Mouse (Mus musculus): ENCODE results near the gene Rnf212. TPM values are rescaled to one million over a fixed set of nuclear protein-coding genes. Genes with fewer than 3 reads are reported as not detected.
"Not testable (repeated sequence)": the region's sequence is repeated elsewhere in the genome, so short reads cannot be mapped to it uniquely, and the experiment has no call there.

The Rnf212 gene
- total RNA-seq (2021), result not detected
- not detected in 2 replicates for polyA plus RNA-seq (2012; rRNA removed)
- long read RNA-seq, result 0 reads

GRCm38 (mm10) chr5:108774630-108775306 lies at the start of gene Rnf212:
Gene Rnf212, minus strand, starts transcription at chr5:108774982.
- no peak for TF ChIP-seq POLR2A (IDR thresholded peaks at IDR 0.05; ENCODE audit: insufficient read depth, low read depth, low read length)
- no peak for TF ChIP-seq EP300 (IDR thresholded peaks at IDR 0.05; ENCODE audit: insufficient read depth, low read depth, low read length)
- no peak for TF ChIP-seq CTCF (IDR thresholded peaks at IDR 0.05)
- no peaks in the 10 kb centered on the region for H3K36me3 ChIP-seq (ENCODE audit: control insufficient read depth, insufficient read depth, low read length)
- no peak for DNase-seq
- WGBS, result 69% methylated on average over 40 of the region's 40 CpGs
- intact Hi-C loops (cut with DNase I), result no loop called here
- H3K4me1 ChIP-seq (ENCODE audit: control insufficient read depth, insufficient read depth, low read length), result no peaks in the 10 kb centered on the region
- no peaks in the 10 kb centered on the region for H3K27me3 ChIP-seq (ENCODE audit: control insufficient read depth, insufficient read depth, low read length)
- H3K9ac ChIP-seq (ENCODE audit: low read depth, low read length), result no peak within 1 kb of the TSS
- no peak within 1 kb of the TSS for H3K27ac ChIP-seq
- no peaks in the 10 kb centered on the region for H3K79me2 ChIP-seq (replicated peaks; ENCODE audit: control insufficient read depth, insufficient read depth, low read length)
- H3K4me3 ChIP-seq, result no peak within 1 kb of the TSS

DNA sequence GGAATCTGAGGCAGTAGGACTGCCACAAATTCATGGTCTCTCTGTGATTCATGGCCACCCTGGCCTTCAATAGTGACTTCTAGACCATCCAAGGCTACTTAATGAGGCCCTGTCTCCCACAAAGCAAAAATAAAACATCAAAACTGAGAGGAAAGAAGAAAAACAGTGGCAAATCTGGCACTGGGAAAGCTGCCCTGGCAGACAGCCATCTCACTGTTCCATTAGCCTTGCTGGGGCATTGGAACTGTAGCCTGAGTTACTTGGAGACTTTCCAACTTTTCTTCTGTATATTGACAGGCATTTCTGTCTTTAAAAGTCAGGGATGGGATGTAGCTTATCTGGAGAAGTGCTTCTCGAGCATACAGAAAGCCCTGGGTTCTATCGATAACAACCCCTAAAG lies 48.5 kb upstream of the Rnf212 start:
- H3K36me3 ChIP-seq (ENCODE audit: control insufficient read depth, insufficient read depth, low read length), result no peaks in the 10 kb centered on the region
- H3K4me3 ChIP-seq, result no peak overlapping the region
- H3K4me1 ChIP-seq (ENCODE audit: control insufficient read depth, insufficient read depth, low read length), result no peaks in the 10 kb centered on the region
- no peak for TF ChIP-seq POLR2A (IDR thresholded peaks at IDR 0.05; ENCODE audit: insufficient read depth, low read depth, low read length)
- TF ChIP-seq EP300 (IDR thresholded peaks at IDR 0.05; ENCODE audit: insufficient read depth, low read depth, low read length), result no peak
- no peak for TF ChIP-seq CTCF (IDR thresholded peaks at IDR 0.05)
- no peak overlapping the region for H3K27ac ChIP-seq
- no peak for DNase-seq
- WGBS, result 48% methylated on average over 2 of the region's 2 CpGs
- intact Hi-C loops (cut with DNase I), result no loop called here
- no peaks in the 10 kb centered on the region for H3K27me3 ChIP-seq (ENCODE audit: control insufficient read depth, insufficient read depth, low read length)
- H3K9ac ChIP-seq (ENCODE audit: low read depth, low read length), result no peak overlapping the region
- no peaks in the 10 kb centered on the region for H3K79me2 ChIP-seq (replicated peaks; ENCODE audit: control insufficient read depth, insufficient read depth, low read length)

DNA sequence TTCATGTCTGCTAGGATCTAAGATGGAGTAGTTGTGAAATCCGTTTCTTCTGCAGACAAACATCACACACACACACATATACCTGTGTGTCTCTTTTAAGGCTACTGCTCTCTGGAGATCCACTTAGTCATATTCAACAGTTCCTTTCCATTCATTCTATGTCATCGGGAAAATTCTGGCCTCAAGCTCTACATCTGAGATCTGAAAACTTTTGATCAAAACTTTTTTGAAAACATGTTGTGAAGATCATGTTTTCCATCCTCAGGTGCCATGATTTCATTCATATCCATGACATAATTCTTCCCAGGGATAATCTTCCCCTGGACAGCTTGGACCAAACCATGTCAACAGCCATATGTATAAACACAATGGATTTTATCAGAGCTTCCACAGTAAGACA lies 34.0 kb upstream of the Rnf212 start, which contains the start of gene Vmn2r8:
Gene Vmn2r8, minus strand, starts transcription at position 101 of the 400 bp plus-strand sequence.
- DNase-seq; H3K4me3 ChIP-seq; H3K9ac ChIP-seq (ENCODE audit: low read depth, low read length); H3K27ac ChIP-seq; H3K27me3 ChIP-seq (ENCODE audit: control insufficient read depth, insufficient read depth, low read length); H3K79me2 ChIP-seq (replicated peaks; ENCODE audit: control insufficient read depth, insufficient read depth, low read length); H3K36me3 ChIP-seq (ENCODE audit: control insufficient read depth, insufficient read depth, low read length); intact Hi-C loops (cut with DNase I); H3K4me1 ChIP-seq (ENCODE audit: control insufficient read depth, insufficient read depth, low read length): not testable (repeated sequence)
- 73% methylated on average over 2 of the region's 2 CpGs for WGBS

DNA sequence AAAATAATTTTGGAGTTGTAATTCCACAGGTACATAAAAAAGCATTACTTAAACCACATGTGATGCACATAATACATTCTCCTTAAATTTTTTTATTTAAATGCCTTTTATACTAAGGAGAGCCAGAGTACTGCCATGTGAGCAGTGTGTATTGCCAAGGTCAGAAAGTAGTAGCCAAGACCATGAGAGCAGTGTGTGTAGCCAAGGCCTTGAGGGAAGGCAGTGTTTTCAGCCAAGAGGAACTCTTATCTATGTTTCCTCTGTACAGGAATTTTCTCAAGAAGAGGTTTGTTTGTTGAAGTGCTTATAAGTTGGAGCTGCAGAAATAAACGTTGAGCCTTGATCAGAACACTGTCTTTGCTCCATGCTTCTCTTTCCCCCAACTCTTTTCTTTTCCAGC lies 28.9 kb upstream of the Rnf212 start:
- H3K79me2 ChIP-seq (replicated peaks; ENCODE audit: control insufficient read depth, insufficient read depth, low read length), result no peaks in the 10 kb centered on the region
- 5% methylated on average over 1 of the region's 1 CpGs for WGBS
- no peak overlapping the region for H3K27ac ChIP-seq
- no peak overlapping the region for H3K9ac ChIP-seq (ENCODE audit: low read depth, low read length)
- H3K4me1 ChIP-seq (ENCODE audit: control insufficient read depth, insufficient read depth, low read length), result no peaks in the 10 kb centered on the region
- no peak overlapping the region for H3K4me3 ChIP-seq
- no peak for DNase-seq
- intact Hi-C loops (cut with DNase I), result no loop called here
- no peak for TF ChIP-seq POLR2A (IDR thresholded peaks at IDR 0.05; ENCODE audit: insufficient read depth, low read depth, low read length)
- no peak for TF ChIP-seq CTCF (IDR thresholded peaks at IDR 0.05)
- no peak for TF ChIP-seq EP300 (IDR thresholded peaks at IDR 0.05; ENCODE audit: insufficient read depth, low read depth, low read length)
- no peaks in the 10 kb centered on the region for H3K27me3 ChIP-seq (ENCODE audit: control insufficient read depth, insufficient read depth, low read length)
- no peaks in the 10 kb centered on the region for H3K36me3 ChIP-seq (ENCODE audit: control insufficient read depth, insufficient read depth, low read length)

DNA sequence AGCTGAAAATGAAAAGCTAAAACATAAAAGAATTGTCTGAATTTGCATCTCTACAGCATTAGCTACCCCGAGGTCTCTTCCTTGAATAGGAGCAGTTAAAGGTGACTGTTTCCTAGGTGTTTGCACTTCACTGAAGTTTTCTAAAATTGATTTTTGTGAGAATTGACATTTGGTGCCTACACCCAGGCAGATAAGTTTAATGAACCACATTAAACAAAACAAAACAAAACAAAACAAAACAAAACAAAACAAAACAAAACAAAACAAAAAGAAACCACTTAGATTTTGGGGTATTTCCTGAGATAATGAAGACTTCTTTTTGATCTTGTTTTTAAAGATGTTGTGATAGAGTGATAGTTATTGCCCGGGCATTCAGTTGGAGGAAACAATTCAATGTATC lies 20.5 kb upstream of the Rnf212 start, which contains the start of gene Tmed11:
Gene Tmed11, minus strand, starts transcription at position 101 of the 400 bp plus-strand sequence.
- H3K79me2 ChIP-seq (replicated peaks; ENCODE audit: control insufficient read depth, insufficient read depth, low read length); H3K4me1 ChIP-seq (ENCODE audit: control insufficient read depth, insufficient read depth, low read length); H3K36me3 ChIP-seq (ENCODE audit: control insufficient read depth, insufficient read depth, low read length); H3K27ac ChIP-seq; H3K27me3 ChIP-seq (ENCODE audit: control insufficient read depth, insufficient read depth, low read length); intact Hi-C loops (cut with DNase I); H3K4me3 ChIP-seq; DNase-seq; H3K9ac ChIP-seq (ENCODE audit: low read depth, low read length): not testable (repeated sequence)
- WGBS, result 48% methylated on average over 2 of the region's 2 CpGs

DNA sequence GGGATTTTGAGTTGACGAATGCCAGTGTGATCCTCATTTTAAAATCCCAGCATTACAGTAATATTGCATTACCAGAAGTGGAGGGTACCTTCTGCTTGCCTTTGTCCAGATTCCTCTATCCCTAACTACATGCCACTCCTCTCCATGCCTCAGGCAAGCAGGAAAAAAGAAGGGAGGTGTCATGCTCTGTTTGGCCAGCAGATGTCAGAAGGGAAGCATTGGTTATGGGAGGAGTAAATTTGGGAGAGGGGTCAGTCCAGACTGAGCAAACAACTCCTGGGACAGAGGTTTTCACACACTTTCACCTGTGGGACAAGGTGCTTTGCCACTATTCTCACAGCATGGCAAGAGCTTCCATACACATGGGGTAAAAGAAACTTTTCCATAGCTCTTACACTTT lies 15.6 kb upstream of the Rnf212 start:
- H3K9ac ChIP-seq (ENCODE audit: low read depth, low read length); H3K79me2 ChIP-seq (replicated peaks; ENCODE audit: control insufficient read depth, insufficient read depth, low read length); H3K4me3 ChIP-seq; H3K36me3 ChIP-seq (ENCODE audit: control insufficient read depth, insufficient read depth, low read length); H3K27ac ChIP-seq; DNase-seq; intact Hi-C loops (cut with DNase I); H3K27me3 ChIP-seq (ENCODE audit: control insufficient read depth, insufficient read depth, low read length); H3K4me1 ChIP-seq (ENCODE audit: control insufficient read depth, insufficient read depth, low read length): not testable (repeated sequence)
- TF ChIP-seq CTCF (IDR thresholded peaks at IDR 0.05), result peak; percentile 43
- 27% methylated on average over 1 of the region's 1 CpGs for WGBS
